Mouse (Mus musculus): Measurements from ENCODE around the gene Bcor.

DNA sequence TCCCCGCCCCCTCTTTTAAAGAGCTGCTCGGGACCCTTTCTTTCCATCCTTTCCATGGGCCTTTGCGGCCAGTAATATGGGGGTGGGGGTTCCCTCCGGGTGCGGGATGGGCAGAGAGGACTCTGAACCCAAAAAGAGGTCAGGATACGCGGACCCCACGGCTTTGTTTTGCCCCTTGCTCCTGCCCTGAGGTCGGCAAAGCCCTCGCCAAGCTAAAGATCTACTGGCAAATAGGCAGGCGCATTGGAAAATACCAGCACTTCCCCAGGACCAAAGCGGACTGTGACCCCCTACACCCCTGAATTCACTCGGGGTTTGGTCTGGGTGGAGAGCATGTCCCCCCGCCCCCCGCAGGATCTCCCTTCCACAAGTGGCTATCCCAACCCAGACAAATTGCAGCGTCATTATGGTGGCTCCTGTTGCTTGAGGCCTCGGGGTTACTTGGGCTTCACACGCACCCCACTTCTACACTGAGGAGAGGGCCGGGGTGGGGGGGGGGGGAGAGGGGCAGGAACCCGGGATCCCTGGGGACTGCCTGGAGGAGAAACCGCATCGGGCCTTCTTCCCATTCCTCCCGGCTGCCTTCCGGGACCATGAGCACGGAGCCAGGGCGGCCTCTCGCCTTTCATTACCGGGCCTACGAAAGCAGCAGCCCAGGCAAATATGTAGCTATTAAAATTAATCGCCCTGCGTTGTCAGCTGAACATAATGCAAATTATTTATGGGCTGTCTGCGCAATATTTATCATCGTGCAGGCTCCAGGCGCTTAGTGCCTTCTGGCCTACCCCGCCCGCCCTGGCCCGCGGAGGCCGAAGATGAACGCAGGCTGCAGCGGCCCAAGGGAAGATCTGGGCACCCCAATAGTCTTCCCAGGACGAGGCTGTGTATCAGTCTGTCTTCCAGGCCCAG is 7.9 kb downstream of the Bcor start:
- no peak for TF ChIP-seq POLR2A (IDR thresholded peaks at IDR 0.05; ENCODE audit: borderline replicate concordance, extremely low read depth, low read depth, low read length)
- no peak for TF ChIP-seq CTCF (IDR thresholded peaks at IDR 0.05; ENCODE audit: insufficient read depth, low read length)

Measured in lung, adult 2 months (tissue).